Mouse (Mus musculus) limb, embryonic 13.5 days (tissue): ENCODE measurements at regions not wholly inside any gene's neighbourhood (a gene's known extent, or its start where the extent isn't known, plus 50 kb on each side); places are given as distances from the start of the nearest gene placed in this dataset.
"Not testable (repeated sequence)": the region's sequence is repeated elsewhere in the genome, so short reads cannot be mapped to it uniquely, and the experiment has no call there.

Experiments used
- ATAC-seq: fragments of 200-750 bp; cut with Nextera tagmentation; 2 replicates; pipeline ENCODE4 v1.8.0; 2017; ENCODE audit warnings: low read depth, moderate number of reproducible peaks, moderate TSS enrichment; ENCODE audit not compliant: low FRiP score
- H3K27ac ChIP-seq: fragments of 300-500 bp; sonication (generic); 2 replicates; pipeline ENCODE4 v1.5.1; 2015; ENCODE audit warnings: inconsistent platforms, mild to moderate bottlenecking, moderate library complexity
- H3K27me3 ChIP-seq: fragments of 300-500 bp; sonication (generic); 2 replicates; pipeline ENCODE4 v1.6.1; 2015; ENCODE audit warnings: mild to moderate bottlenecking, inconsistent platforms
- H3K36me3 ChIP-seq: fragments of 300-500 bp; sonication (generic); 2 replicates; pipeline ENCODE4 v1.6.1; 2015; ENCODE audit warnings: inconsistent platforms, mild to moderate bottlenecking, moderate library complexity
- H3K4me1 ChIP-seq: fragments of 300-500 bp; sonication (generic); 2 replicates; pipeline ENCODE4 v1.6.1; 2015; ENCODE audit warnings: inconsistent platforms
- H3K4me2 ChIP-seq: fragments of 300-500 bp; sonication (generic); replicated peaks from 2 replicates; pipeline ENCODE4 v1.6.1; 2015; ENCODE audit warnings: inconsistent platforms, mild to moderate bottlenecking, moderate library complexity
- H3K4me3 ChIP-seq: fragments of 300-500 bp; sonication (generic); 2 replicates; pipeline ENCODE4 v1.5.1; 2015; ENCODE audit warnings: moderate library complexity, mild to moderate bottlenecking, inconsistent platforms
- H3K9ac ChIP-seq: fragments of 300-500 bp; sonication (generic); 2 replicates; pipeline ENCODE4 v1.6.1; 2015; ENCODE audit warnings: mild to moderate bottlenecking, inconsistent platforms
- H3K9me3 ChIP-seq: fragments of 300-500 bp; sonication (generic); 2 replicates; pipeline ENCODE4 v1.6.1; 2016; ENCODE audit warnings: inconsistent platforms
- WGBS: fragments of 180-500 bp; shearing (Covaris S2); methylation state at CpG from one replicate; pipeline ENCODE4 v1.1.7; 2015; 5-methylcytosine and 5-hydroxymethylcytosine counted together

DNA sequence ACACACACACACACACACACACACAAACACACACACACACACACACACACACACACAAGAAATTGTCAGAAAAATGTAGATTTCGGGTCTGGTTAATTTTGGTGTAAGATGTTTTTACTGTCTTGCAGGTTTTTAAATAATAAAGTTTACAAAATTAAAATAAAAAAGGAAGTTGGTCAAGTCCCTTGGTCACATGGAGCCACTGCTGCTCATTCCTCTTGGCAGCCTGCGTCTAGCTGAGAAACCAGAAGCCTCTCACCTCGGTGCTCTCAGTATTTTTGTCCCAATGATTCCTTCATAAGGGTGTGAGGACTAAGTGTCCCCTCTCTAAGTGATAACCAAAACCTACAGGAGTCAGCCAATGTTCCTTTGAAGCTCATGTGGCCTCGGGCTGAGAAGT, 76.8 kb upstream of the Smg1 start:
- no peaks in the 10 kb centered on the region for H3K9me3 ChIP-seq
- ATAC-seq, result no peak

GRCm38 (mm10) chr7:118318432-118319135, 75.1 kb upstream of the Smg1 start:
- Histone ChIP-seq H3K36me3 (no peaks in the 10 kb centered on the region), H3K4me2 (no peak overlapping the region), H3K9ac (no peak overlapping the region), H3K27me3 (no peaks in the 10 kb centered on the region), H3K9me3 (no peaks in the 10 kb centered on the region), H3K27ac (no peak overlapping the region), H3K4me1 (no peaks in the 10 kb centered on the region), H3K4me3 (no peak overlapping the region)
- WGBS, result 57% methylated on average over 12 of the region's 12 CpGs
- no peak for ATAC-seq

More for the DNA sequence above, 76.8 kb upstream of the Smg1 start:
- no peaks in the 10 kb centered on the region for H3K4me1 ChIP-seq
- no peak overlapping the region for H3K4me3 ChIP-seq
- H3K27me3 ChIP-seq, result no peaks in the 10 kb centered on the region
- H3K27ac ChIP-seq, result no peak overlapping the region
- no peaks in the 10 kb centered on the region for H3K36me3 ChIP-seq
- 86% methylated on average over 4 of the region's 4 CpGs for WGBS
- H3K9ac ChIP-seq, result no peak overlapping the region
- no peak overlapping the region for H3K4me2 ChIP-seq

DNA sequence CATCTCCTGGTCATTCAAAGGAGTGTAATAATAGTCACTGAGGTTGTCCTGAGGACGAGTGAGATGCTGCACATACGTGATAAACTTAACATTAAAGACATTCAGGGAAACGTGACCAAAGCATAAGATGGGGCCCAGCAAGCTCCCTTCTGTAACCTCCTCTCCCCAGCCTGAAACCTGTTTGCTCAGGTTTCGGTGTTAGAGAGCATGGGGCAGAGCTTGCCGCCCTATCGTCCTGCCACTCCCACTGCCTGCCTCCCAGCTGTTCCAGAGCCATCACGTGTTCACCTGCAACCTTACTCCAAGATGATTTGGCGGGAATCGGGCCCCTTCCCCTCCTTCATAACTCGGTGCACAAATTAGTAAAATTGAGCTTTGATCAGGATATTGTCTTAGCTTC, 71.4 kb upstream of the Smg1 start:
- H3K27ac ChIP-seq, H3K4me3 ChIP-seq, H3K4me1 ChIP-seq, H3K9me3 ChIP-seq, H3K36me3 ChIP-seq, H3K9ac ChIP-seq, H3K27me3 ChIP-seq, H3K4me2 ChIP-seq, ATAC-seq: not testable (repeated sequence)
- 59% methylated on average over 10 of the region's 10 CpGs for WGBS

DNA sequence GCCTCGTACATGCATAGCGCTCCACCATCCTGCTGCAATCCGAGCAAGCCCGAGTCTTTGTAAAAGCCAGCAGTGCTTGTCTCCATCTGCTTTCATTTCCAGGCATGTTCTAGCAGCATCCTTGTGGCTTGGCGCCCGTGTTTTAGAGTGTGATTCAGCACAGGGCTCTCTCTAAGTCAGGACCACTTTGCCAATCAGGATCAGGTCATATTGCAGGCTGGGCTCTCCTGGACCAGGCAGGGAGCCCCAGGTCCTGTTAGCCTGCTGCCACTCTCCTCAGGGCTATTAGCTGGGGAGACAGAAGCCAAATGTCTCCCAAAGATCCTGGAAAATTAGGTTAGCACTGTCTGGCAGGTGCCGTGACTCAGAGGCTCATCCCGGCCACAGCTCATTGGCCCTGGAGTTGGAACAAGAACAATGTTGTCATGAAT, 70.8 kb upstream of the Smg1 start:
- no peaks in the 10 kb centered on the region for H3K27me3 ChIP-seq
- no peak overlapping the region for H3K9ac ChIP-seq
- H3K27ac ChIP-seq, result no peak overlapping the region
- H3K4me2 ChIP-seq, result no peak overlapping the region
- H3K9me3 ChIP-seq, result no peaks in the 10 kb centered on the region
- 61% methylated on average over 8 of the region's 8 CpGs for WGBS
- no peak for ATAC-seq
- H3K4me3 ChIP-seq, result no peak overlapping the region
- no peaks in the 10 kb centered on the region for H3K36me3 ChIP-seq
- H3K4me1 ChIP-seq, result no peaks in the 10 kb centered on the region

DNA sequence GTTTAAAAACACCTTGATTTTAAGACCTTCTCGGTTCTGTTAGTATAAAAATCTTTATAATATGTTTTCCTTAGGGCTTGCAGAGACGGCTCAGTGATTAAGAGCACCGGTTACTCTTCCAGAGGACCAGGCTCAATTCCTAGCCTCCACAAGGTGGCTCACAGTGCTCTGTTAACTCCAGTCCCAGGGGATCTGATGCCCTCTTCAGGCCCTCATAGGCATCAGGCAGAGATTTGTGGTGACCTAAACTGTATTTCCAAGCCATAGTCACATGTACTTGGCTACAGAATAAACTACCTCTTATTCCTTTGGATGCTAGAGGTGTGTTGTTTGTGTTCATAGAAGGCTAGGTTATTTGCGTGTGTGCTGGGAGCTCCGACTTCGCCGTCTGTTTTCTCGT, 70.3 kb upstream of the Smg1 start:
- Histone ChIP-seq H3K4me3 (no peak overlapping the region), H3K27ac (no peak overlapping the region), H3K9me3 (no peaks in the 10 kb centered on the region), H3K4me1 (no peaks in the 10 kb centered on the region), H3K27me3 (no peaks in the 10 kb centered on the region), H3K9ac (no peak overlapping the region), H3K36me3 (no peaks in the 10 kb centered on the region), H3K4me2 (no peak overlapping the region)
- 51% methylated on average over 8 of the region's 8 CpGs for WGBS
- ATAC-seq, result no peak

GRCm38 (mm10) chr7:118309733-118310132, 66.3 kb upstream of the Smg1 start:
- no peaks in the 10 kb centered on the region for H3K36me3 ChIP-seq
- no peak overlapping the region for H3K4me2 ChIP-seq
- H3K9me3 ChIP-seq, result no peaks in the 10 kb centered on the region
- H3K9ac ChIP-seq, result no peak overlapping the region
- H3K4me3 ChIP-seq, result no peak overlapping the region
- no peak for ATAC-seq
- no peaks in the 10 kb centered on the region for H3K4me1 ChIP-seq
- no peaks in the 10 kb centered on the region for H3K27me3 ChIP-seq
- WGBS, result 69% methylated on average over 5 of the region's 5 CpGs
- no peak overlapping the region for H3K27ac ChIP-seq

- Histone ChIP-seq H3K4me3 (no peak overlapping the region), H3K4me1 (no peaks in the 10 kb centered on the region), H3K27ac (no peak overlapping the region), H3K4me2 (no peak overlapping the region), H3K36me3 (no peaks in the 10 kb centered on the region), H3K9ac (no peak overlapping the region), H3K9me3 (no peaks in the 10 kb centered on the region), H3K27me3 (no peaks in the 10 kb centered on the region)
- 78% methylated on average over 2 of the region's 2 CpGs for WGBS
- ATAC-seq, result no peak
These were observed 65.4 kb upstream of the Smg1 start for GRCm38 (mm10) chr7:118308882-118309281.

DNA sequence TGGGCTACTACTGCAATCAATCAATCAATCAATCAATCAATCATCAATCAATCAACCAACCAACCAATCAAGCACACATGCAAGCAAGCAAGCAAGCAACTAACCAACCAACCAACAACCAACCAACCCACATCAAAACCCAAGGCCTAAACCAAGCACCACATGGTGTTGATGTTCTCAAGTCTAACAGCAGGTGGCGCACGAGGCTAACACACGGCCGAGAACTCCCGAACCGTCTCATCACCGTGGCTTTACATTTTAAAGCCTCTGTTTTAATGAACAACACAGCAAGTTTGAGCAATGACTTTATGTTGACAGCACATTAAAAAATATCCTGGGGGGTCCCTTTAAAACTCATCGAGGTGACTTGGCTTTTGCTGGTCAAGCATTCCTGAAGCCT, 61.3 kb upstream of the Smg1 start:
- Histone ChIP-seq H3K27ac (no peak overlapping the region), H3K27me3 (no peaks in the 10 kb centered on the region), H3K9ac (no peak overlapping the region), H3K9me3 (no peaks in the 10 kb centered on the region), H3K4me2 (no peak overlapping the region), H3K4me1 (peaks cover 7% of the 10 kb centered on the region; the same call in 1 of the 2 replicates), H3K36me3 (no peaks in the 10 kb centered on the region), H3K4me3 (no peak overlapping the region)
- ATAC-seq, result peak; percentile 61; the same call in 1 of the 2 replicates
- 0% methylated on average over 8 of the region's 8 CpGs for WGBS

GRCm38 (mm10) chr7:118304338-118304737, 60.9 kb upstream of the Smg1 start:
- H3K4me3 ChIP-seq, result no peak overlapping the region

DNA sequence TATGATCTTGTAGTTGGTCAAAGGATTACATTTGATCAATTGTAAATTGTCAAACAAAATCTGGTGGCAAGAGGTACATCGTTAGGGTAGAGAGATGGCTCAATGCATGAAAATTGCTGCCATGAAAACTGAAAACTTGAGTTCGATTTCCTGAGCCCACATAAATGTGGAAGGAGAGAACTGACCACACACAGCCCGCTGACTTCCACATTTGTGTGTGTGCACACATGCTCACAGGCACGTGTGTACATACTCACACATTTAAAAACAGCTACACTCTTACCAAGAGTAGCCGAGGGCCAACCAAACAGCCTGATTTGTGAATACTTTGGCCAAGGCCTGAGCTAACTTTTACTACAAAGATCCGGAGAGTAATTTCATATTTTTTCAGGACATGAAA, 60.5 kb upstream of the Smg1 start:
- Histone ChIP-seq H3K4me1 (peaks cover 7% of the 10 kb centered on the region; the same call in 1 of the 2 replicates), H3K9ac (no peak overlapping the region), H3K9me3 (no peaks in the 10 kb centered on the region), H3K4me2 (no peak overlapping the region), H3K36me3 (no peaks in the 10 kb centered on the region), H3K27me3 (no peaks in the 10 kb centered on the region), H3K4me3 (no peak overlapping the region), H3K27ac (no peak overlapping the region)
- 90% methylated on average over 6 of the region's 6 CpGs for WGBS
- ATAC-seq, result no peak

More at GRCm38 (mm10) chr7:118304338-118304737, 60.9 kb upstream of the Smg1 start:
- WGBS, result 63% methylated on average over 2 of the region's 2 CpGs
- no peaks in the 10 kb centered on the region for H3K36me3 ChIP-seq
- H3K9me3 ChIP-seq, result no peaks in the 10 kb centered on the region
- H3K9ac ChIP-seq, result no peak overlapping the region
- ATAC-seq, result no peak
- no peaks in the 10 kb centered on the region for H3K27me3 ChIP-seq
- H3K4me1 ChIP-seq, result peaks cover 7% of the 10 kb centered on the region; the same call in 1 of the 2 replicates
- H3K27ac ChIP-seq, result no peak overlapping the region
- no peak overlapping the region for H3K4me2 ChIP-seq

- 44% methylated on average over 7 of the region's 7 CpGs for WGBS
- no peak overlapping the region for H3K4me2 ChIP-seq
- H3K27me3 ChIP-seq, result no peaks in the 10 kb centered on the region
- H3K27ac ChIP-seq, result no peak overlapping the region
- no peak overlapping the region for H3K4me3 ChIP-seq
- 0 out of 2 replicates have a peak, but pooled peaks have one; percentile 26 for ATAC-seq
- H3K4me1 ChIP-seq, result peaks cover 7% of the 10 kb centered on the region; the same call in 1 of the 2 replicates
- 0 out of 2 replicates have a peak overlapping the region, but pooled peaks have one; percentile 25 for H3K9ac ChIP-seq
- no peaks in the 10 kb centered on the region for H3K36me3 ChIP-seq
- no peaks in the 10 kb centered on the region for H3K9me3 ChIP-seq
These were observed 57.3 kb upstream of the Smg1 start for GRCm38 (mm10) chr7:118300678-118301342.

- ATAC-seq, result peak; percentile 51; the same call in 1 of the 2 replicates
- Histone ChIP-seq H3K27ac (no peak overlapping the region), H3K4me3 (peak overlapping the region; percentile 5; the same call in 1 of the 2 replicates), H3K4me1 (peaks cover 7% of the 10 kb centered on the region; the same call in 1 of the 2 replicates), H3K9ac (no peak overlapping the region), H3K4me2 (peak overlapping the region; percentile 39), H3K9me3 (peaks cover 11% of the 10 kb centered on the region; the same call in 1 of the 2 replicates), H3K36me3 (no peaks in the 10 kb centered on the region), H3K27me3 (no peaks in the 10 kb centered on the region)
- 3% methylated on average over 13 of the region's 13 CpGs for WGBS
These were observed 54.1 kb upstream of the Smg1 start for GRCm38 (mm10) chr7:118297613-118298012.
